Comparison of ENCODE assay signal across 9 mouse cellular contexts in the genomic region with DNA sequence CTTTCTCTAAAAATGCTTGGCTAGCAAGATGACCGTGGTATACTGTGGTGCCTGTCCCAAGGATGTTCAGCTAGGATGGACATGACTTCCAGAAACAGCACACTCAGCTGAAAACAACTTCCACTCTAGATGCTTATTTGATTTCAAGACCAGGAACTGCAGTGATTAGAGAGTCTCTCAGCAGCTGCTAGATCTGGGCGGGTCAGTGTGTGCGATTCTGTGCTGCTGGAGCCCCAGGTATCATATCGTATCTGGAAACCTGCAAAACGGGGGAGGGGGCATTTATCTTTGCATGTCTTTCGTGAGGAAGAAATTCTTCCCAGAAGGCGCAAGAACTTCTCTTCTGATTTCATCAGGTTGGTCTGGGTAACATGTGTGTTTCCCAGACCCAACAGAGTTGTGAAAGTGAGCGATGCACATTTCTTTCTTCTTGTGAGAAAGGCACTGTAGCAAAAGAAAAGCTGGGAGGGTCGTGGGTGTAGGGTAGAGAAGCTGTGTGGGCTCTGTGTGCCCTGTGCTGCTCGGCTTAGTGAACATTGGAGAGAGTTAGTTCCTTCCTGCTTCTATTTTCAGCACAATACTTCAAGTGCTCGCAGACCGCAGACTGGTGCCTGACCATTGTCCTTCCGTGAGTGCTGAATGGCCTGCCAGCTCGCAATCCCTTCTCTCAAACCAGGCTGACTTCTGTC.
DNase-seq lines count a peak whose midpoint lies in the region; ATAC-seq and TF ChIP-seq lines count a peak whose summit lies in the region.
"Had no signal": no experiment of that assay in that cellular context is flagged by ENCODE, and none has a peak within 500 bp of the region (broad histone marks: within the 10 kb centered on the region; RNA-seq: fewer than 3 reads in every experiment).

No protein-coding gene starts in this region.

- no peak overlapping the region for H3K27ac ChIP-seq in liver, embryonic 14.5 days
- H3K27ac ChIP-seq: hindbrain, embryonic 15.5 days had no signal

- no peak overlapping the region for H3K9ac ChIP-seq in liver, embryonic 14.5 days (replicated peaks)
- H3K9ac ChIP-seq: hindbrain, embryonic 15.5 days had no signal

- TF ChIP-seq EP300 in liver, embryonic 14.5 days (IDR thresholded peaks at IDR 0.05; ENCODE audit: low read depth) = no peak

- H3K4me3 ChIP-seq in E14TG2a.4 (replicated peaks; ENCODE audit: low read length) = 0 out of 2 replicates have a peak overlapping the region, but pooled peaks have one; percentile 10
- H3K4me3 ChIP-seq in liver, embryonic 14.5 days (ENCODE audit: insufficient read depth in 1 of 2, low read depth in 2 of 2, low read length in 2 of 2) = no peak overlapping the region
- H3K4me3 ChIP-seq: hindbrain, embryonic 15.5 days had no signal

- DNase-seq in 416B (ENCODE audit: low read depth) = peak; percentile 77
- peak; percentile 27 to 54 for DNase-seq in heart, postnatal 36 days
- DNase-seq in liver, embryonic 14.5 days (ENCODE audit: low read depth in 3 of 3, low spot score in 3 of 3) = no peak
- DNase-seq in Muller cell, postnatal 12 days (ENCODE audit: inconsistent ontology term) = no peak
- DNase-seq in cerebellum, adult 11 months = no peak
- no peak for DNase-seq in adrenal gland, postnatal 14 days
- no peak for DNase-seq in cerebellum, postnatal 14 days

- no peak for TF ChIP-seq CTCF in E14TG2a.4 (conservative IDR thresholded peaks at IDR 0.05; ENCODE audit: low read length)
- TF ChIP-seq CTCF in liver, embryonic 14.5 days (IDR thresholded peaks at IDR 0.05; ENCODE audit: low read depth) = no peak

- ATAC-seq in liver, embryonic 14.5 days (ENCODE audit: insufficient read depth) = peak; percentile 39; the same call in 1 of the 2 replicates

- H3K4me2 ChIP-seq in liver, embryonic 14.5 days (ENCODE audit: low read depth) = peak overlapping the region; percentile 22; the same call in 1 of the 2 replicates
- H3K4me2 ChIP-seq: hindbrain, embryonic 15.5 days had no signal

- H3K9me3 ChIP-seq in E14TG2a.4 (ENCODE audit: low read length) = no peaks in the 10 kb centered on the region
- H3K9me3 ChIP-seq in liver, embryonic 14.5 days (ENCODE audit: control insufficient read depth, low read length) = no peaks in the 10 kb centered on the region
- H3K9me3 ChIP-seq: hindbrain, embryonic 15.5 days had no signal

- WGBS in liver, embryonic 14.5 days (ENCODE audit: insufficient replicate concordance) = 15% methylated on average over 14 of the region's 14 CpGs

- no peaks in the 10 kb centered on the region for H3K36me3 ChIP-seq in E14TG2a.4 (ENCODE audit: insufficient read depth, low read length)
- H3K36me3 ChIP-seq in liver, embryonic 14.5 days (replicated peaks; ENCODE audit: control insufficient read depth, insufficient read depth, low read depth) = no peaks in the 10 kb centered on the region
- H3K36me3 ChIP-seq: hindbrain, embryonic 15.5 days had no signal

- intact Hi-C loops in heart, postnatal 36 days (cut with DNase I) = loop anchor here (2.0 to 10.0 kb wide), 4 partner anchors 143 to 483 kb away; partner anchors contain the start of gene Csl

- H3K4me1 ChIP-seq in E14TG2a.4 (replicated peaks; ENCODE audit: low read depth, low read length) = peaks cover 38% of the 10 kb centered on the region
- H3K4me1 ChIP-seq in liver, embryonic 14.5 days (replicated peaks; ENCODE audit: control insufficient read depth in 2 of 2, insufficient read depth in 2 of 2, low read length in 1 of 2) = no peaks in the 10 kb centered on the region
- H3K4me1 ChIP-seq: hindbrain, embryonic 15.5 days had no signal

- H3K27me3 ChIP-seq in E14TG2a.4 (ENCODE audit: insufficient read depth, low read length) = no peaks in the 10 kb centered on the region
- H3K27me3 ChIP-seq in liver, embryonic 14.5 days (ENCODE audit: control insufficient read depth, insufficient read depth, low read length) = no peaks in the 10 kb centered on the region
- H3K27me3 ChIP-seq: hindbrain, embryonic 15.5 days had no signal

Comparison
In these comparisons a context has a peak if more than half of its experiments do, and no peak if none do; other contexts are left out.
1. DNase-seq: peak in 416B (single experiment) and heart, postnatal 36 days (2 of 2); none in liver, embryonic 14.5 days (0 of 3), Muller cell, postnatal 12 days (single experiment), cerebellum, adult 11 months (single experiment), adrenal gland, postnatal 14 days (single experiment) and cerebellum, postnatal 14 days (0 of 2).